Mouse (Mus musculus) bone marrow, adult 2 months (tissue): ENCODE measurements around the gene Zfp950.

Source experiments
- CTCF ChIP-seq: fragments of 200-500 bp; IDR thresholded peaks from 2 replicates; pipeline ENCODE4 v1.5.1; 2011; ENCODE audit warnings: low read length, control low read depth; ENCODE audit not compliant: control insufficient read depth, insufficient read depth
- POLR2A ChIP-seq: fragments of 200-500 bp; IDR thresholded peaks from 2 replicates; pipeline ENCODE4 v1.6.1; 2011; ENCODE audit warnings: low read depth, mild to moderate bottlenecking, control low read depth, low read length, borderline replicate concordance; ENCODE audit not compliant: control insufficient read depth

DNA sequence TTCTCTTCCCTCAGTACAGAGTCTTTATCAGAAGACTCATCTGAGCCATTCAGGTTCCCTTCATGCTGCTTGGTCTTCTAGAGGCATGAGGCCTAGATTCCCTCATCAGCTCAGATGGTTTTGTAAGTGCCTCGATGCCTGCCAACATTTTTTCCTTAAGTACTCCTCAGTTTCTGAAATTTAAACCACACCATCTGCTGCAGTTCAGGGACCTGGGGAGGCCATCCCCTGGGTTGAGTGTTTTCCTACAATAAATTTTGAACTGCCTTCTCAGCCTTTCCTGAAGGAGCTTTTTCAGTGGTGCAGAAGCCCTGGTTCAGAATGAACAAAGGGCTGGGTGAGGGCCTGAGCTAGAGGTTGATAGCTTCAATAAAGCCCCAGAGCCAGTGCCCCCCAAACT is 91.2 kb downstream of the Zfp950 start:
- TF ChIP-seq POLR2A (no peak), CTCF (no peak)
